Mouse (Mus musculus) thymus, adult 2 months (tissue): Measurements from ENCODE around the gene St6galnac4. TPM values are rescaled to one million over a fixed set of nuclear protein-coding genes. Genes with fewer than 3 reads are reported as not detected.

Source experiments
- DNase-seq: peaks from one replicate; pipeline ENCODE4 v3.0.0; 2021
- H3K27ac ChIP-seq: fragments of 200-500 bp; 2 replicates; pipeline ENCODE4 v1.5.1; 2012; ENCODE audit warnings: low read length, control low read depth; ENCODE audit not compliant: control insufficient read depth, insufficient read depth
- H3K27me3 ChIP-seq: fragments of 200-500 bp; 2 replicates; pipeline ENCODE4 v1.6.1; 2012; ENCODE audit warnings: mild to moderate bottlenecking, low read length, moderate library complexity, mixed read lengths; ENCODE audit not compliant: control insufficient read depth, insufficient read depth
- H3K36me3 ChIP-seq: fragments of 200-500 bp; 2 replicates; pipeline ENCODE4 v1.6.1; 2012; ENCODE audit warnings: mild to moderate bottlenecking, low read length, moderate library complexity; ENCODE audit not compliant: control insufficient read depth, insufficient read depth
- H3K4me1 ChIP-seq: fragments of 200-500 bp; replicated peaks from 2 replicates; pipeline ENCODE4 v1.6.1; 2012; ENCODE audit warnings: low read length; ENCODE audit not compliant: control insufficient read depth, insufficient read depth
- H3K4me3 ChIP-seq: fragments of 200-500 bp; 2 replicates; pipeline ENCODE4 v1.5.1; 2012; ENCODE audit warnings: mild to moderate bottlenecking, low read length, control low read depth, moderate library complexity; ENCODE audit not compliant: control insufficient read depth, insufficient read depth
- CTCF ChIP-seq: fragments of 200-500 bp; IDR thresholded peaks from 2 replicates; pipeline ENCODE4 v1.5.1; 2012; ENCODE audit warnings: mild to moderate bottlenecking, control low read depth, low read length, moderate library complexity, borderline replicate concordance; ENCODE audit not compliant: control insufficient read depth, poor library complexity, insufficient read depth; ENCODE audit errors: extremely low read depth
- POLR2A ChIP-seq: fragments of 200-500 bp; IDR thresholded peaks from 2 replicates; pipeline ENCODE4 v1.6.1; 2012; ENCODE audit warnings: mild to moderate bottlenecking, low read length, control low read depth, moderate library complexity; ENCODE audit not compliant: control insufficient read depth, poor library complexity, insufficient read depth; ENCODE audit errors: extremely low read depth
- WGBS: fragments of 180-500 bp; shearing (Covaris S2); methylation state at CpG from one replicate; pipeline ENCODE4 v1.1.7; 2018; 5-methylcytosine and 5-hydroxymethylcytosine counted together
- polyA plus RNA-seq: library from polyadenylated mRNA; depleted of rRNA; stranded (reverse); fragments of >200 nt; gene quantifications from 2 replicates; pipeline ENCODE4 v1.2.3, GENCODE M21; 2012

The St6galnac4 gene
- polyA plus RNA-seq, 1 experiment, result 29.3 TPM

- no peak overlapping the region for H3K27ac ChIP-seq
These were observed 20.3 kb upstream of the St6galnac4 start for GRCm38 (mm10) chr2:32566536-32567063.

DNA sequence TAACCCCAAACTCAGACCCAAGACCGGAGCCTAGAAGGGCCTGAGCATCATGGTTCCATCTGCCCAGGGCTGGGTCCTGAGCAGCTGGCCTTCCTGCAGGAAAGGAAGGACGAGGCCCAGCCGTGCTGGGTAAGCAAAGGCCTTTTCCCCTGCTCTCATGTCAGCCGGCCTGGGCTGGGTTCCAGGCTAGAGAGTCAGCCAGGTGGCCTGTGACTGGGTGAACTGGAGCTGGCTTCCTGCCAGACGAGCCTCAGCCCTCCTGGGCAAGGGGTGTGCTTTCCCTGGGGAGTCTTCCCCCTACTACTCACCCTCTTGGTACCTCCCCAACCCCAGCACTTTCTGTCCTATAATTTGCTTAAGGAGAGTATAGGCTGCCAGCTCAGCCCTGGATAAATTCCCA is 18.7 kb upstream of the St6galnac4 start:
- WGBS, result 62% methylated on average over 5 of the region's 5 CpGs
- Histone ChIP-seq H3K36me3 (peaks cover 15% of the 10 kb centered on the region; the same call in 1 of the 2 replicates), H3K4me3 (no peak overlapping the region), H3K4me1 (peaks cover 12% of the 10 kb centered on the region), H3K27ac (no peak overlapping the region), H3K27me3 (no peaks in the 10 kb centered on the region)
- DNase-seq, result no peak
- TF ChIP-seq POLR2A (no peak), CTCF (no peak)

More at GRCm38 (mm10) chr2:32566536-32567063, 20.3 kb upstream of the St6galnac4 start:
- Histone ChIP-seq H3K4me1 (peaks cover 5% of the 10 kb centered on the region), H3K4me3 (no peak overlapping the region), H3K27me3 (no peaks in the 10 kb centered on the region), H3K36me3 (peaks cover 15% of the 10 kb centered on the region; the same call in 1 of the 2 replicates)
- peak; percentile 75 for DNase-seq
- 47% methylated on average over 4 of the region's 4 CpGs for WGBS
- TF ChIP-seq POLR2A (no peak), CTCF (peak; percentile 51; the same call in 1 of the 2 replicates)

- H3K36me3 ChIP-seq, result peaks cover 15% of the 10 kb centered on the region; the same call in 1 of the 2 replicates
- H3K27ac ChIP-seq, result no peak overlapping the region
- DNase-seq, result no peak
- WGBS, result 94% methylated on average over 3 of the region's 3 CpGs
- no peak for TF ChIP-seq CTCF
- no peak for TF ChIP-seq POLR2A
- no peak overlapping the region for H3K4me3 ChIP-seq
- peaks cover 12% of the 10 kb centered on the region for H3K4me1 ChIP-seq
- H3K27me3 ChIP-seq, result no peaks in the 10 kb centered on the region
These were observed 18.0 kb upstream of the St6galnac4 start for GRCm38 (mm10) chr2:32568941-32569340.

DNA sequence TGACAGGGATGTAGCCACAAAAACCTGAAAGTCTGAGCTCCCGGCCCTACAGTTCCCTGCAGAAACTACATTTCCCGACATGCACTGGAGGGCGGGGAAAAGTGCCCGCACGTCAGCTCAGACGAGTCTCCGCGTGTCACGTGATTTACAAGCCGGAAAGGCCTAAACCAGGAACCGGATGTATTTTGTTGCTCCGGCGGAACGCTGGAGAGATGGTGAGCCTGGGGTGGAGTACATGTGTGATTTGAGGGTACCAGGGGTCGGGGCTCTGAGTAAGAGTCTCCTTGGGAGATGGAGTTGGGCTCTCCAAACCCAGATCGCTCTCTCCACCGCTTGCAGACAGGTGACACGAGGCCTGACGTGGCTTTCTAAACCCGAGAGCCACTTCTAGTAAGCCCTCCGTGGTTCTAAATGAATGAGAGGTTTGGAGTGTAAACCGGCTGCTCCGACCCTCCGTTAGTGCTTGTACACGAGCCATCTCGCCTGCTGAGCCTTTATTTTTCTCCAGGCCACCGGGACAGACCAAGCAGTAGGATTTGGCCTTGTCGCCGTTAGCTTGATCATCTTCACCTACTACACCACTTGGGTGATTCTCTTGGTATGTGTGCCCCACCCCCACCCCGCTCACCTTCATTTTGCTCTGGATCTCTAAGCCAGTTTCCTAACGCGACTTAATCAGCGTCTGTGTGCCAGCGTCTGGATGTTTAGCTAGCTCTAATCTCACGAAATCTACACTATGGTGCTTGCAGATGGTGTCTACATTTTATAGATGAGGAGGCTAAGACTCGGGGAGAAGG is 16.0 kb upstream of the St6galnac4 start, which contains the start of gene Dpm2:
TSS of gene Dpm2 (plus strand) at position 161 of the 797 bp plus-strand sequence.
- Histone ChIP-seq H3K27ac (peak within 1 kb of the TSS; percentile 33; the same call in 1 of the 2 replicates), H3K4me1 (peaks cover 16% of the 10 kb centered on the region), H3K27me3 (no peaks in the 10 kb centered on the region), H3K36me3 (0 out of 2 replicates have a peak, but pooled peaks cover 7% of the 10 kb centered on the region), H3K4me3 (peak within 1 kb of the TSS; percentile 94)
- WGBS, result under 1% methylated on average over 36 of the region's 36 CpGs
- TF ChIP-seq POLR2A (peak; percentile 76), CTCF (no peak)
- DNase-seq, result peak; percentile 92

DNA sequence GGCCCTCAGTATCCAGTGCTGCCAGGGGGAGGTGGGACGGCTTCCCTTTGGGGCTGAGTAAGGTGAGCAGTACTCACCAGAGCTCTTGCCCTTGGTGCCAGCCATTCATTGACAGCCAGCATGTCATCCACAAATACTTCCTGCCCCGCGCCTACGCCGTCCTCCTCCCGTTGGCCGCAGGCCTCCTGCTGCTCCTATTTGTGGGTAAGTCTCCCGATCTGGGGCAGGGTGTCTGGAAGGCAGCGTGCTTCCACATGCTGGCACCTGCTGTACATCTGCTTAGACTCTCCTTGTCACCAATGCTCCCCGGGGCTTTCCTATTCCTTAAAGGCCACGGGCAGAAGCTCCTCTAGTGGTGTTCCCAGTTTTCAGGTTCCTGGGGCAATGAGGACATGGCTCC is 14.7 kb upstream of the St6galnac4 start:
- WGBS, result 95% methylated on average over 11 of the region's 11 CpGs
- no peak overlapping the region for H3K27ac ChIP-seq
- no peak for TF ChIP-seq CTCF
- no peak for TF ChIP-seq POLR2A
- H3K36me3 ChIP-seq, result no peaks in the 10 kb centered on the region
- peaks cover 16% of the 10 kb centered on the region for H3K4me1 ChIP-seq
- no peak for DNase-seq
- H3K4me3 ChIP-seq, result no peak overlapping the region
- no peaks in the 10 kb centered on the region for H3K27me3 ChIP-seq

- peaks cover 16% of the 10 kb centered on the region for H3K4me1 ChIP-seq
- no peaks in the 10 kb centered on the region for H3K27me3 ChIP-seq
- 0 out of 2 replicates have a peak within 1 kb of the TSS, but pooled peaks have one; percentile 12 for H3K4me3 ChIP-seq
- WGBS, result 88% methylated on average over 6 of the region's 6 CpGs
- H3K27ac ChIP-seq, result no peak within 1 kb of the TSS
- no peak for DNase-seq
- TF ChIP-seq CTCF, result no peak
- no peak for TF ChIP-seq POLR2A
- no peaks in the 10 kb centered on the region for H3K36me3 ChIP-seq
These were observed 12.4 kb upstream of the St6galnac4 start, which contains the start of gene Pip5kl1 for GRCm38 (mm10) chr2:32574497-32574896. TSS of gene Pip5kl1 (plus strand) at chr2:32574797.
